Mouse (Mus musculus) ES-Bruce4 (cell line): Measurements from ENCODE around the gene Ifitm1.

Experiments used
- CTCF ChIP-seq: IDR thresholded peaks from one replicate; pipeline ENCODE4 v1.8.1; 2011; ENCODE audit warnings: low read depth, low read length
- EP300 ChIP-seq: IDR thresholded peaks from 2 replicates; pipeline ENCODE4 v1.6.1; 2011; ENCODE audit warnings: low read depth, low read length; ENCODE audit not compliant: insufficient read depth
- POLR2A ChIP-seq: IDR thresholded peaks from one replicate; pipeline ENCODE4 v1.8.1; 2011; ENCODE audit warnings: low read length; ENCODE audit not compliant: insufficient read depth

GRCm38 (mm10) chr7:140998853-140999700 lies 32.1 kb downstream of the Ifitm1 start:
- TF ChIP-seq POLR2A (no peak), CTCF (no peak), EP300 (no peak)
